Mouse (Mus musculus) kidney, adult 11 months (tissue): Measurements from ENCODE around the gene Ptprj.

Experiments used
- DNase-seq: peaks from one replicate; pipeline ENCODE4 v3.0.0; 2022

The Ptprj gene

DNA sequence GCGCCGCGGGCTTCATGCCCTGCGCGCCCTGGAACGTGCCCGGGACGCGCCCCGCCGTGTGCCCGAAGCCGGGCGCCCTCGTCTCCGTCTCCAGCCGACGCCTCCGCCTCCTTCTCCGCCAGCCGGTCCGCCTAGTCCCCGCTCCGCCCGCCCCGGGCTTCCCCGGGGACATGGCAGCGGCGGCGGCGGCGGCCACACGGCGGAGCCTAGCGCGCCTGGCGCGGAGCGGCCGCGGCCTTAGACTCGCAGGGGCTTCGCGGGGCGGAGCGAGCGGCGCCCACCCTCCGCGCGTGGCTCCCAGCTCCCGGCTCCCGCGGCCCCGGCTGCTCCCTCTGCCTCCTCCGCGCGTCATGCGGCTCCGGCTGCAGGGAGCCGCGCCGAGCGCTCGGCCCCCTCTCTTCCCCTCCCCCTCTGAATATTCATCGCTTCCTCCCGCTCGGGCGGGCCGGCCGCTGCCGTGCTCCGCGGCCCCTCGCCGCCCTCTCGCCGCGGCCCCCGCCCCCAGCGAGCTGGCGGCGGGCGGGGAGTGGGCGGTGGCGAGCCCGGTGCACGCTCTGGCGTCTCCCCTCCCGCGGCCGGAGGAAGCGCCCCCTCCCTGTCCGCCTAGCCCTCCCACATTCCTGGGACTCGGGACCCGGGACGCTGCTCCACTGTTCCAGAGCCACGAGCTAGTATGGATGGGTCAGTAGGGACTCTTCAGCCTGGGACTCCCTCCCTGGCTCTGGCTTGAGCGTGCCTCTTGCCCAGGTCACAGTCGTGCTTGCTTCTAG is at the start of gene Ptprj:
TSS of gene Ptprj (minus strand) at position 412 of the 770 bp plus-strand sequence.
- DNase-seq = peak; percentile 79

DNA sequence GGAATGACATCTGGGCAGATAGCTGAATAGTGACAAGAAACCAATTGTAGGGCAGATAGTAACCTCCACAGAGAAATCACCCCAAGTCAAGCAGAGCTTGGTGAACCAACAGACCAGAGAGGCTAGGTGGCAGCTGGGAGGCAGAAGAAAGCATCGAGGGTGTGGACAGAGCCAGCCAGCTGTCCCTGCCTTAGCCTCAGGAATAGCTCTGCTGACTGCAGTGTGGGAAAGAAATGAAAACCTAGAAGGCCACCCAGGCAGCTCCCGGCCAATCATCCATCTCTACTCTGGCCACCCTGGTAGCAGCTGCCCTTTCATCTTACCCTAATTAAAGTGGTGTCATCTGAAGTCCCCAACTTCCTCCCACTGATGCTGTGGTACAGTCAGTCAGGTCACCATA is 49.1 kb upstream of the Ptprj start:
- DNase-seq = no peak

DNA sequence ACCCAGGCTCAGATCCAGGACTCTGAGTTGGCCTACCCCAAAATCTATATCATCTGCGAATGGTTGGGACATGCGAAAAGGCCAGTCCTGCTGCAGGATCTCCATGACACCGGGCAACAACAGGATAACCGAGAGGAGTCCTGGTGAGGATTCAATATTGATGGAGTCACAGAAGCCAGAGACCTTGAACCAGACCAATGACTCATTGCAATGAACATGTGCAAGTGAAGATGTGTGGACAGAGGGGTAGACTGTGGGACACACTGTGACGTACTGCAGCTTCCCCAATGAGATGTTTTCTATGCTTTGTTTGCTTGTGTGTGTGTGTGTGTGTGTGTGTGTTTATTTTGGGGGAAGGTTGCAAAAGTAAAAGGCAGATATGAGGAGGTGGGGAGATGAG is 47.8 kb upstream of the Ptprj start:
- no peak for DNase-seq

DNA sequence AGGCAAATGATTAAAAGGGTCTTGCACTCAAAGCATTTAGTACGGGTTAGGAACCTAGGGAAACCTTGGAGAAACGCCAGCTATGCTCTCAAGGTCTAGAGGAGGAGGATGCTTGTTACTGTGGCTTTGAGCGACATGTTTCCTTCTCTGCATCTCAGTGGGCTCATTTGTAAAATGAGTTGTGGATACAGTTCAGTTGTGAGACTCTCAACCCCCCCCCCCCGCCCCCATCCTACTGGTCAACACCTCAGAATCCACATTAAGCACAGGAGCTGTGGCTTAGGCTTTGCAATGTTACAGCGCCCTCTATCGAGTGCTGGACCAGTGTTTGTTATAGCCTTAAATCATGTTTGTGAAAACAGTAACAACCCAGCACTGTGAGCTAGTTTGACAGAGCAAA is 44.5 kb upstream of the Ptprj start:
- DNase-seq = peak; percentile 76

DNA sequence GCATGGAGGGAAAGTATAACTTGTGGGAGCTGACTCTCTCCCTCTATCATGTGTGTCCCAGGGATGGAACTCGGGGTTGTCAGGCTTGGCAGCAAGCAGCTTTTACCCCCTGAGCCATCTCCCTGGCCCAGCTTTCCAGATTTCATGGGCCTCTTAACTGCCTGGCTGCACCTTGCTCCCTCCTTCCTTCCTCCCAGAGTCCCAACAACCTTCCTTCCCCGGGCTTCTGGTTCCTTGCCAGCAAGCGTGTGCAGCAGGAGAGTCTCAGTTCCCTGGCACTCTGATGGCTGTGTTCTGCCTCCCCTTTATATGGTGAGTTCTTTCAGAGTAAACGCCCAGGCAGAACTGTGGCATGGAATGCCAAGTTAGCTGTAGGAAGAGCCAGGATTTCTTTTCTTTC is 43.9 kb upstream of the Ptprj start:
- DNase-seq = peak; percentile 75

DNA sequence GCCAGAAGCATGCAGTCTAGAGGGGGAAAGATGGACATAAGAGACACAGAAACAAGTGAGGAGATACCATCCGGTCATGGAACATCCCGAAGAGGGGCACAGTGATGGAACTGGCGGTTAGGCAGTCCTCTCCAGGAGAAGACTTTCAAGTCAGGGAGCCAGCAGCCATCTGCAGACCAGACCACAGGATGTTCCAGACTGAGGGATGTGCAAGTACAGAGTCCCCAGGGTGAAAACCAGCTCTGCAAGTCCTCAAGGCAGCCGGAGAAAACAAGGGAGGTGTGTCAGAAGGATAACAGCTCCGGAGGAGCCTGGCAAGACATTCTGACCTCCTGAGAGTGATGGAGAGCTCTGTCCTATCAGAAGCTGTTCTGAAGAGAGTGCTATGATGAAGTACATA is 40.4 kb upstream of the Ptprj start:
- DNase-seq = no peak

DNA sequence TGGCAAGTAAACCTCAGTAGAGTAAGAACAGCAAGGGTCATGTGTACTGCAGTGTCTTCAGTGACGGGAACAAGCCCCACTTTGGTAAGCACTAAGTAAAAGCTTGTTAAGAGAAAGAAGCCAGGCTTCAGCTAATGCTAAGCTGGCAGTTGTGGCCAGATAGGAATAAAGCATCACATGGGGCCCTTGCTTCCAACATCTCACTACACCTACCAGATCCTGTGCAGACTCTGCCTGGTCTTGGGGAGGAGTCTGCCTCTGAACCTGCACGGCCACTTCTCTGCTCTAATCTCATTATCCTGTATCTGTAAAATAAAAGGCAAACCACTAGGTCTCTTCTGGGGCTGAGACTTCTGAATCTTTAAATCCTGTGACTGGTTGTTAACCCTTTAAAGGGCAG is 39.2 kb upstream of the Ptprj start:
- DNase-seq = no peak

DNA sequence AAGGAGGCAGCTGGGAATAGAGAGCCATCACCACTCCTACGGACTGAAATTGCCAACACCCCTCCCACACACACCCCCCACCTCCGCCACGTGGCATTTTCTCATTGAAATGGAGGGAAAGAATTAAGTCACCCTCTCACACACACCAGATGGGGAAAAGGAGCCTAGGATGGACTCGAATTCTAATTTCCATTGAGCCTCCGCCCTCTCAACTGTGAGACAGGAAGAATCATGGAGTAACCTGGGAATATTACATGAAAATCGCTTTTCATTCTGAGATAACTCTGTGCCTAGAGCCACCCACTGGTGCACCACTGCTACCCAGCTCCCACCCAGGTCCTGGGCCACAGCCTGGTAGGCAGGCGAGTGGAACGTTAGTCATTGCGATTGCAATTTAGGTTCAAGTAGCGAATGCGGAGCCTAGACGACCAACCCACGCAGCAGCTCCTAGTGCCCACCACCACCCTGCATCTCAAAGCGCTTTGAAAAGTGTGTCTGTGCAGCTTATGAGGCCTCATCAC is 34.3 kb upstream of the Ptprj start:
- DNase-seq = no peak

DNA sequence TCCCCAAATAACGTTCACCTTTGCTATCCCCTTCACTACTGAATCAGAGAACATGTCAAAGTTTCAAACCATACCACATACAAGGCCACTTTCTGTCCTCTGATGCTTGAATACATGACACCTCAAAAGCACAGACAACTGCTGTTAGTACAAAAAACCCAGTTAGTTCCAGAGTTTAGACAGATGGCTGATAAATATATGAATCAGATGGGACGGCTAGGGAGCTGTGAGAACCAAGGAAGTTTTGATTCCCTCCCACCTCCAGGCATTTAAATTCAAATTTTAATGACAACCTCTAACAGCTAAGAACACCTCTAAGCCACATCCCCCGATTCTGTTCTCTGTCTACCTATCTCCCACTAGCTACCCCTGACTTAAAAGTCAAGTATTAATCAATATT is 33.1 kb upstream of the Ptprj start:
- DNase-seq = no peak

DNA sequence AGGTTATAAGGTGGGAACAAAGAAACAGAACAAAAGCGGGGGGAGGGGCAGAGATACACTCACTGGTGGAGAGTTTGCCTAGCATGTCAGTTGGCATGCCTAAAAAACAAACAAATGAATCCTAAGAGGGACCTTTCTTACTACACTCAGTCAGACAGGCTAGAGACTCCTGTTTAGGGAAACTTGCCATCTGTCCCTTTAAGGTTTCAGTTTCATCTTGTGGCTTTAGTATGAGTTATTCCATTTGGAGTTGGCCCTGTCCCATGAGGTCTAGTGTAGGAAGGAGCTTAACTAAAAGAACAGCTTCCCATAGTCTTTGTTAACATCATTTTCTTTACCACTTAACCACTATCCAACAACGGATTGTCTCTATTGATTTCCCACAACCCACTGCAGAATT is 32.6 kb upstream of the Ptprj start:
- no peak for DNase-seq

DNA sequence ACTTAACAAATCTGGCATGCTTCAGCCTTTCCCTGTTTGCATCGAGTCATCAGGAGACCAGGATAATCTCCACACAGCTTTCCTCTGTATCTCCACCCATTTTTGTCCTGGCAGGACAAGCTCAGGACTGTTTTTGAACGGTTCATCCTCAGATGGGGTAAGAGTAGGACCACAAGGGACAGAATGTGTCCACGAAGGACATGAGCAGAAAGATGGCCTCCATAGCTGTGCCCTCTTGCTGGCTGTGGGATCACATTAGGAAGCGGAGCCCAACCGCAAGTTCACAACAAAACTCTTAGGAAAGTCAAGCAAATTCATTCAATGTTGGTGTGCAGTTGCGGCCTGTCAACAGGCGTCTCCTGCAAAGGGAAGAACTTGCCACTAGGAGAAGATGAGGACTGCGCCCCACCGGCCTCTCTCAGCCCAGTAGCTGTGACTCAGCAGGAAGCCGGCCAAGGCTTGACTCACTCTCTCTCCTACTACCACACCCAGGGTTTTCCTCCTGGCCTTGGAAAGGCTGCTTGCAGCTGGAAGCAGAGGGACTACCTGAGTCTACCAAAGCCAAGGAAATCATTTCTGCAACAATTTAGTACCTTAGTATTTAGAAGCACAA is 31.6 kb upstream of the Ptprj start:
- no peak for DNase-seq

DNA sequence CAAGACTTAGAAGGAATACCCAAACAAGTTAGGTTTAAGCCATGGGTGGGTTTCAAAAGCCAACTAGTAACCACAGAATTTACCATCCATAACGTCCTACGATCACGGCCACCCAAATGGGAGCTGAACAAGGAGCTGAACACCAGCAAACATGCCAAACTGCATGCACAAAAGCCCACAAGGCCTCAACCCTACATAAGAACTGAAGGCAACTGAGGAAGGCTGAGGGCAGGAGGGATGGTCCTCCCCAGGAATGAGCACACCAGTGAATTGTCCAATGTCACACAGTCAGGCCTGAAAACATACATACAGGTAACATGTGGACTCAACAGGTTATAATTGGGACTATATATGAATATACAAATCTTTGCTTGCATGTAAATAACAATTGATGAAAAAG is 20.6 kb upstream of the Ptprj start:
- DNase-seq = no peak

DNA sequence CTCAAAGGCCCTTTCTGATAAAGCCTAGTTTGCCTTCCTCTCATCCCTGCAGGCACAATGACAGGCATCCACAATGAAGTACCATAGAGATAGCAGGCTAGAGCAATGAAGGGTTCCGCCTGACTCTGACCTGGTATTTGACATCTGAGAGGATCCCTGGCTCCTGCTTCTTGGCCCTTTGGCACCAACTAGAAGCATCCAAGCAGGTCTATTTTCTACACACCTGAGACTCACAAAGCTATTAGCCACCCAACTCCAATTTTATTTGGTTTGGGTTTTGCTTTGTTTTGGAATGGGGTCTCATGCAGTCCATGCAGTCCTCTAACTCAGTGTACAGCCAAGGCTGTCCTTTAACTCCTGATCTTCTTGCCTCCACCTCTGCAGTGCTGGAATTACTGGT is 7.7 kb upstream of the Ptprj start:
- no peak for DNase-seq

DNA sequence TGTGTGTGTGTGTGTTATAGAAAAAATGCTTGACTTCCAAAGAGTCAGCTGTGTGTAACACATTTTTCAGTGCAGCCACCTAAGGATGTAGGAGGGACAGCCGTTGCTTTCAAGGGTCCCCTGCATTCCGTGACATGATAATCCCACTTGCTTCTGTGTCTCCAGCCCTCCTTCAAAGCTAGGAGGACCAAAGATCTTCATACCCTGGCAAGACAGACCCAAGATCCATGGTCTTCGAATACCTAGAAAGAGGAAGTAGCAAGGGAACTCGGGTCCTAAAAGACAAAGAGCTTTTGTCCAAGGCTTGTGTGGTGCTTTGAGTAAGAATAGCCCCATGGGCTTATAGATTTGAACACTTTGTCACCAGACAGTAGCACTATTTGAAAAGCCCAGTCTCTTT is 4.1 kb upstream of the Ptprj start:
- no peak for DNase-seq

DNA sequence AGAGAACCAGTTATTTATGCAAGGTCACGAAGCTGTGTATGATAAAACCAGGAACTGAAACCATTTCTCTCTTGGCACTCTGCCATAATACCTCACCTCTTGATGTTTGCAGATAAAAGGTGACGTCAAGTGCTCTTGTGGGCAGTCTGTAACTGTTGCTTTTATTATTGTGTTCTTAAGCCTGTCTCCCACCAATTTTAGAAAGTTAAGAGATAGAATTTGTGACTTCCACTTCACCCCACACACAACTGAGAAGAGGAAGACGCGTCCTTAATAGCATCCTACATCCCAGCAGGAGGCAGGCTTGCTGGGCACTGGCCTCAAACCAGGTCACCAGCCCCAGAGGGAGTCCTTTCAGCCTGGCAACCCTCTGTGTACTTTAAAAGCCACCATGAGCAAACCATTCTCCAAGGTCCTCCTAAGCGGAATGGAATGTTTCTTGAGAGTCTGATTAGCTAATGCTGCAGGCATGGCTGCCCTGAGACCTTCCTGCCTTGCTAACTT is 3.2 kb upstream of the Ptprj start:
- DNase-seq = peak; percentile 56

DNA sequence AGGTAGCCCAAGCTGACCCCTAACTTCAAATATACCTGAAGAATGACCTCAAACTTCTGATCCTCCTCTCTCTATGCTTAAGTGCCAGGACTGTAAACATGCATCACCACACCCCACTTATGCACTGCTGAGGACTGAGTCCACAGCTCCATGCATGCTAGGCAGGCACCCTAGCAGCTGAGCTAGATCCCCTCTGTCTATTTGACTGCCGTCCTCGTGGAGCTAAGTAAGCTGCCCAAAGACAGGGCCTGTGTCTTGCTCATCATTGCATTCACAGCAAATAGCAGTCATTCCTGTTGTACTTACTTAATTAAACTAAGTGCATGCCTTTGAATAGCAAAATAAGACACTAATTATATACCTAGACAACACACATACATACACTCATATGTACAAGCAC is 2.4 kb upstream of the Ptprj start:
- no peak for DNase-seq

DNA sequence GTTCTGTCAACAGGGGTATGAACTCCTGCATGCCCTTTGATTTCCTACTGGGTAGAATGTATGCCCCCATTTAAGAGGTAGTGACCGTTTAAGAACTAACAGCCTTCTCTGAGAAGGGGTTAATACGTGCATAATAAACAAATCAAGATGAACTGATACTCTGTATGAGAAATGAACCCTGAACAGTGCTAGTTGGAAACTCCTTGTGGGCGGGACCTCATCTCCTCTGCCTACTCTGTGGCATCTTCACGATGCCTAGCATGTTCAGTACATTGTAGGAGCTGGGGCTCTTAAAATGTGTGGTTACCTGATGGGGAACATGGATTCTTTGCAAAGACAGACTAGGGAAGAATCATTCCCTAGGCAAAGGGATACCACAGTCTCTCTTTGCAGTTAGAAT is 1.9 kb upstream of the Ptprj start:
- DNase-seq = no peak

DNA sequence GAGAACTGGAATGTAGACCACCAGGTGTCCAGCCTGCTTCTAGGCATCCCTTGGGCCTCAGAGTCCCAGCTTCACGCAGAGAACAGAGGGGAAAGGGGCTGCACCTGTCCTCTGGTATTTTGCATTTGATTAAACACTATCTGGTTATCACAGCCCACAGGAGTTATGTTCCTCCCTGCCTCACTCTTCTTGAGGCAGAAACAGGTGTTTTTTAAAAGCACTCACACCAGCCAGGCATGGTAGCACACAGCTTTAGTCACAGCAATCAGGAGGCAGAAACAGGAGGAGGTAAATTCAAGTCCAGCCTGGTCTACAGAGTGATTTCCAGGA is 1.3 kb upstream of the Ptprj start:
- DNase-seq = no peak

DNA sequence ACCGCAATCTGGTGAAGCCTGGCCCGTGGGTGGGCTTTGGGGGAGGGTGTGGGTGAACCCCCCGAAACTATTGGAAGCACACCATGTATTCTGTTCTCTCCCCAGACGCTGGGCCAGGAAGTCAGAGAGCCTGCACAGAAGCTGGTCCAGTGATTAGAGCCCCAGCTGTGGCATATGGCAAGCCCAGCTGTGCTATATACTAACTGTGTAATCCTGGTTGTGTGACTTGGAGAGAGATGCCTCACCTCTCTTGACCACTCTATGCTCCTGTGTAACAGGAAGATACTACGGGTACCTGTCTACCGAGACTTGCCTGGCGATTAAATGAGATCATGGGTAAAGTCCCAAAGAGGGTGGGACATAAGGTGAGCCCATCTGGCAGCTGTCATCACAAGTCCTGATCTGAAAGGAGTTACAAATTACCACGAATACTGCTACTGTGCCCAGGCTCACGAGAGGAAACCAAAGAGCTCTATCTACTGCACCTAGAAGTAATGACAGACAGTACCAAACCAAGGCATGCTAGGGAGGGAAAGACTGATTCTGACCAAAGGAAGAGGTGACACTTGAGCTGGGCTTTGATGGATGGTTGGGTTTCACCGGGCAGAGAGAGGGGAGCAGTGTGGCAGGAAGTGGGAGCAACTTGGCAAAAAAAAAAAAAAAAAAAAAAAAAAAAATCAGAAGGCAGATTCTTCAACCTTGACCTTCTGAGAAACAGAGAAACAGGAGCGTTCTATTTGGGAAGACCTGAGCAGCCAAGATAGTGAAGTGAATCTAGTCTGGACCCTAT is 754 bp upstream of the Ptprj start:
- no peak for DNase-seq

DNA sequence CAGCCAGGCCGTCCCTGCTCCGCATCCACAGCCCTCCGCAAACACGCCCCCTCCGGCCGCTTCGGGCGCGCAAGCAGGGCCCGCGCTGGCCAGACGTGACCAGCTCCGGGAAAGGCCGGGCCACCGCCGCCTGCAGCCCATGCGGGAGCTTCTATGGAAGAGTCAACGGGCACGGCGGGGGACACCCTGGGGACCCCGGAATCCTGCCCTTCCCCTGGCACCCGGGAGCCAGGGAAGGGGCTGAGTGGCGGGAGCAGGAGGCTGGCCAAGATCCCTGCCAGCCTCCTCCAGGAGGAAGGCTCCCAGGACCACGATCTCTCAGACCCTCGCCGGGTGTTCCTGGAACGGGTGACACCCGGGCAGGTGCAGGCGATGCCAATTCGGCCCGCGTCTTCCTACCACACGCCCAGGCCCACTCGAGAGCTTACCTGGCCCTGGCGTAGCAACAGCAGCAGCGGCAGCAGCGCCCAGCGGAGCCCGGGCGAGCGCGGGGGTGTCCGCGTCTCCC is 665 bp downstream of the Ptprj start:
- peak; percentile 67 for DNase-seq

DNA sequence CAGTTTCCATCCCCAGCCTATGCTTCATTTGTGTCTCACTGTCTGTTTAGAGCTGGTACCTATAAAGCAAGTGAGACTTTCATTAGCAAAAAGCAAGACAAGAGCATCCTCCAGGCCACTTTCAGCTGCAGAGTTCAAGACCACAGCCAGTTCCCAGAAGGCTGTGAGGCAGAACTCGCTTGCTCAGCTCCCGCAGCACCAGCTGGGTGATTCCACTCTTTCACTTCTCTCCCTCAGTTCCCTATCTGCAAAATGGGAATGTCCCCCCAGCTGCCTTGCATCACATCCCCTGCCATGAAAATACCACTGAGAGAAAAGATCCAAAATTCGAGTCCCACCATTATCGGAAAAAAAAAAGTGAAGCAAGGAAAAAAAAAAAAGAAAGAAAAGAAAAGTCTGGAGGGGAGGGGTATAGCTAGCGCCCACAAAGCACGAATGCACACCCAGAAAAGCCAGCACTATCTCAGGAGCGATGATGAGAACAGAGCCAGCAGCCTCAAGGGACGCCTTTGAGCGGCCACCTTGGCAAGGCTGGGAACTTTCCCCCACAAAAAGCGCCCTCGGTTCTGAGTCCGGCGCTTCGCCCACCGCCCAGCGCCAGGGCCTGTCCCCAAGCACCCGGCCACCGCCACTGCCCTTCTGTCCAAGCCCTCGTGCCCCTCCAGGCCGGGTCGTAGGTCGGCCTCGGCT is 1.3 kb downstream of the Ptprj start:
- DNase-seq = no peak

DNA sequence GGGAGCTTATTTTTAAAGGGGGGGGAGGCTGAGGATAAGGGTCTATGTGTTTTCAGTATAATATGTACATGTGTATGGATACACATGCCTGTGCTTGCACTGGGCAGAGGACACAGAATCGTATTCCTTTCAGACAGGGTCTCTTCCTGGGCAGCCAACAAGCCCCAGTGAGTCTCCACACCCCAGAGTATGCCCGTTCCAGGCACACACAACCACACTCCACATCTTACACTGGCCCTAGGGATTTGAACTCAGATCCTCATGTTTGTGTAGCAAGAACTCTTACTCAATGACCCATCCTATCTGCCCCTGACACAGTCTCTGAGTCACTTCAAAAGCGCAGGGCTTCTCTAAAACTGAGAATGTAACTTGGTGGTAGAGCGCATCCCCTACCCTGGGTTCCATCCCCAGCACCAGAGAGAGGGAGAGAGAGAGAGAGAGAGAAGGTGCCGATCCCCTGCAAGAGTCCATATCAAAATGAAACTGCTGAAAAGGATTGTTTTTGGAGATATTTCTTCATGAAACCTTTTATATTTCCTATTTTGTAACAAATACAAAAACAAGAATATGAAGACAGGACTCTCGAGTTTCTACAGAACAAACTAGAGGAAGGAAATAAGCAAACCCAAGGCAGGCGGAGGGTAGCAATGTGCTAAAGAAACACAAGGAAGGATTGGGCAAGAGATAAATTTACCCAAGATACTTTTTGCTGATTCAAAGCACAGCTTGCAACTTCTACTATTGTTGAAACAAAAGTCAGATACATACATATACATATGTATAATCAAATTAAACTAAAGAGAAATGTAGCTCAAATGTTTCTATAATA is 2.8 kb downstream of the Ptprj start:
- DNase-seq = no peak
